Mouse (Mus musculus): ENCODE data around the gene Fam53b.

DNA sequence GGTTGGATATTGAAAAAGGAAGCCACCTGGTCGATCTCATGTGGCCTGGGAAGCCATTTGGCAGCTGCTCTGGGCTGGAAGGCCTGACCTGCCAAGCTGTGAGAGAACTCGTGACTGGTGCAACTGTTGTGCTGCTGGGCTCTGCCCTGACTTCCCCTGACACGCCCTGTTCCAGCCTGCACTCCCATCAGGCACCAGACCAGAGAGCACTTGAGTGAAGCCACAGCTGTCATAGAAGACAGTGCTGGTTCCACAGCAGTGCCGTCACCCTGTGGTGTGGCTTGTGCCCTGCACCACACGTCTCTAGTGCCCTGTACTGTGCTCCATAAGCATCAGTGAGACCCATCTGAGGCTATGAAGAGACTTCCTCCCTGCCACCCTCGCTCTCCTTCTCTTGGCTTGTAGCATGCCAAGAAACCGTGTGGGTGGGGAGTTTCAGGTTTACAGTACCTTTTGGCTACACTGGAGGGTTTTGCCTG, 141.2 kb downstream of the Fam53b start:
- TF ChIP-seq EP300 (IDR thresholded peaks at IDR 0.05; ENCODE audit: insufficient read depth, low read depth, low read length) (no peak), POLR2A (IDR thresholded peaks at IDR 0.05; ENCODE audit: insufficient read depth, low read length) (no peak), CTCF (IDR thresholded peaks at IDR 0.05; ENCODE audit: low read depth, low read length) (no peak)

Data from ES-Bruce4 (cell line).